Mouse (Mus musculus): ENCODE measurements at regions not wholly inside any gene's neighbourhood (a gene's known extent, or its start where the extent isn't known, plus 50 kb on each side); places are given as distances from the start of the nearest gene placed in this dataset.

GRCm38 (mm10) chr12:68365404-68366059, 793.5 kb downstream of the Rps29 start:
- 0 out of 2 replicates have a peak, but pooled peaks cover 4% of the 10 kb centered on the region for H3K4me1 ChIP-seq
- 0 out of 2 replicates have a peak, but pooled peaks have one; percentile 36 for ATAC-seq (ENCODE audit: low FRiP score)
- 39% methylated on average over 13 of the region's 13 CpGs for WGBS

DNA sequence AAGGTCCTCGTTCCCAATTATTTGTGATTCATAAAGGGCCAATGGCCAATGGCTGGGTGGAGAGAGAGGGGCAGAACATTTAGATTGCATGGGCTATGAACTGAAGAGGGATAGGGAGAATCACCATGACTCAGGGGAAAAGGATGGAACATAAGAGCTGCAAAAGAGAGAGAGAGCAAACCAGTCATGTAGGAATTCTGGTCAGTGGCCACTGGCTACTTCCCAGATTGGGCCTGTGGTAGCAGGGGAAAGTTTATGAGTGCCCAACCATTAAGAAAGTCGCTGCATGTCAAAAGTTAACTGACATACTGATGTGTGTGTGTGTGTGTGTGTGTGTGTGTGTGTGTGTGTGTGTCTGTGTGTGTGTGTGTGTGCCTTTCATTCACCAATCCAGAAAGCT, 795.8 kb downstream of the Rps29 start:
- 78% methylated on average over 2 of the region's 2 CpGs for WGBS
- Histone ChIP-seq H3K27me3 (no peaks in the 10 kb centered on the region), H3K9me3 (no peaks in the 10 kb centered on the region), H3K4me1 (0 out of 2 replicates have a peak, but pooled peaks cover 4% of the 10 kb centered on the region), H3K36me3 (replicated peaks) (no peaks in the 10 kb centered on the region), H3K4me2 (no peak overlapping the region), H3K9ac (no peak overlapping the region), H3K4me3 (replicated peaks) (no peak overlapping the region), H3K27ac (no peak overlapping the region)
- ATAC-seq (ENCODE audit: low FRiP score): no peak

More at GRCm38 (mm10) chr12:68365404-68366059, 793.5 kb downstream of the Rps29 start:
- Histone ChIP-seq H3K27me3 (no peaks in the 10 kb centered on the region), H3K4me2 (no peak overlapping the region), H3K27ac (no peak overlapping the region), H3K9me3 (no peaks in the 10 kb centered on the region), H3K9ac (no peak overlapping the region), H3K36me3 (replicated peaks) (no peaks in the 10 kb centered on the region), H3K4me3 (replicated peaks) (no peak overlapping the region)

GRCm38 (mm10) chr12:68346517-68347099, 812.4 kb downstream of the Rps29 start:
- Histone ChIP-seq H3K4me2 (no peak overlapping the region), H3K4me1 (no peaks in the 10 kb centered on the region), H3K36me3 (replicated peaks) (no peaks in the 10 kb centered on the region), H3K9me3 (no peaks in the 10 kb centered on the region), H3K27ac (no peak overlapping the region), H3K27me3 (no peaks in the 10 kb centered on the region), H3K4me3 (replicated peaks) (no peak overlapping the region), H3K9ac (no peak overlapping the region)
- 76% methylated on average over 2 of the region's 2 CpGs for WGBS
- ATAC-seq (ENCODE audit: low FRiP score): no peak

- 51% methylated on average over 3 of the region's 3 CpGs for WGBS
- H3K4me2 ChIP-seq: no peak overlapping the region
- no peaks in the 10 kb centered on the region; the same call in 1 of the 2 replicates for H3K4me1 ChIP-seq
- 0 out of 2 replicates have a peak, but pooled peaks cover 2% of the 10 kb centered on the region for H3K9me3 ChIP-seq
- no peak overlapping the region for H3K9ac ChIP-seq
- no peak for ATAC-seq (ENCODE audit: low FRiP score)
- no peak overlapping the region for H3K27ac ChIP-seq
- H3K36me3 ChIP-seq (replicated peaks): no peaks in the 10 kb centered on the region
- H3K4me3 ChIP-seq (replicated peaks): no peak overlapping the region
- H3K27me3 ChIP-seq: no peaks in the 10 kb centered on the region
Measured at GRCm38 (mm10) chr12:68333796-68334195, 825.2 kb downstream of the Rps29 start.

DNA sequence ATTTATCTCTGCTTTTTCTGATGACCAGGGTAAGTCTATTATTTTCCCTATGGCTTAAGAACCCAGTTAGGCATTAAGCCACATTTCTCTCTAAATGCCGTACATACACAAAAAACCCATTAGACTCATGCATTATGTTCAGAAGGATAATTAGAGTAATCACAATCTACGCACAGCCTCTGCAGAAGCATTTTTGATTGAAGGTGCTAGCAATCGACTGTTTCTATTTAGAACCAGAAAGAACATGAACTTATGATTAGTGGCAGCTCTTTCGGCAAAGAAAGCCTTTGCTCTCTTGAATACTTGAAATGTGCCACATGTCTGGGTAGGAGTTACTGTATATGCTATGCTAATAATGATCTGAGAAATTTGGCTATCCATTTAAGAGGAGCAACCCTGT, 825.6 kb downstream of the Rps29 start:
- H3K27ac ChIP-seq: no peak overlapping the region
- ATAC-seq (ENCODE audit: low FRiP score): no peak
- no peak overlapping the region for H3K9ac ChIP-seq
- WGBS: 46% methylated on average over 4 of the region's 4 CpGs
- no peaks in the 10 kb centered on the region for H3K36me3 ChIP-seq (replicated peaks)
- 0 out of 2 replicates have a peak, but pooled peaks cover 2% of the 10 kb centered on the region for H3K9me3 ChIP-seq
- no peak overlapping the region for H3K4me2 ChIP-seq
- no peaks in the 10 kb centered on the region; the same call in 1 of the 2 replicates for H3K4me1 ChIP-seq
- no peak overlapping the region for H3K4me3 ChIP-seq (replicated peaks)
- H3K27me3 ChIP-seq: no peaks in the 10 kb centered on the region

GRCm38 (mm10) chr12:68332480-68332879, 826.5 kb downstream of the Rps29 start:
- Histone ChIP-seq H3K27me3 (no peaks in the 10 kb centered on the region), H3K4me2 (no peak overlapping the region), H3K4me1 (no peaks in the 10 kb centered on the region; the same call in 1 of the 2 replicates), H3K36me3 (replicated peaks) (no peaks in the 10 kb centered on the region), H3K9ac (no peak overlapping the region), H3K27ac (no peak overlapping the region), H3K9me3 (0 out of 2 replicates have a peak, but pooled peaks cover 2% of the 10 kb centered on the region), H3K4me3 (replicated peaks) (no peak overlapping the region)
- peak; percentile 65 for ATAC-seq (ENCODE audit: low FRiP score)
- 51% methylated on average over 1 of the region's 1 CpGs for WGBS

Measured in forebrain, embryonic 12.5 days (tissue).